Mouse (Mus musculus) retina, embryonic 14.5 days (tissue): ENCODE results near the gene Pten.
A peak's percentile ranks its signal among the peaks of the same experiment; 100 is the strongest.
"Not testable (repeated sequence)": the region's sequence is repeated elsewhere in the genome, so short reads cannot be mapped to it uniquely, and the experiment has no call there.

Experiments used
- DNase-seq: peaks from one replicate; pipeline ENCODE4 v3.0.0-alpha.2; 2015; ENCODE audit warnings: low spot score

Pten gene

DNA sequence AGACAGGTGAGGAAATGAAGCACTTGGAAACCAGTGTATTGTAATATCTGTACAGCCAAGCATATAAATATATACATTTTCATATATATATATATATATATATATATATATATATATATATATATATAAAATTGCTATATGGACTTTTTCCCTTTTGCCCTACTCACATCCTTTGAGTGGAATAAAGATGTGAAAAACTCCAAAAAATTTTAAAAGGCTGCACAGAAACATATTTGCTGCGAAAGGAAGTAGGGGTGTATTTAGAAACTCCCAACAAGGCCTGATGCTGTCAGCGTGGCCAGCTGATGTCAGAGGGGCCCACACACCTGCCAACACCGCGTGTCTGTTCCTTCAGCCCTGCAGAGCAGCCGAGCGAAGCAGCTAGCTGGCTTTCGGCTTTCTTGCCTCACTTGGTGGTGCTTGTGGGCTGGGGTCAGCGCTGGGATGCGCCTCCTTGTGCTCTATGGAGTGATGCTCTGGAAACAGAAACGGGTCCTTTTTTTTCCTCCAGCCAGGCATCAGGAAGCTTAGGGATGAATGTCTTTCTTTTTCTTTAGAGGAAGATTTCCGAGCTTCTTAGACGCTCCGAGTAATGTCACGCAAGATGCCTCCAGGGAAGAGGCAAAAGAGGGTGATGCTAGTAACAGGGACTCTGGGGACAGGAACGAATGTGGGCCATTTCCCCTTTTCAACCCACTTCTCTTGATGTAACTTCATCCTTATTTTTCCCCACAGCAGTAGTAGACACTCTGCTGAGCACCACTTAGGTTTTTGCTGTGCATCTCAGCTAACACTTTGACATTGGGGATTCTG is 2.9 kb upstream of the Pten start:
- no peak for DNase-seq

GRCm38 (mm10) chr19:32755104-32755791 is 2.0 kb upstream of the Pten start:
- DNase-seq: peak; percentile 54

DNA sequence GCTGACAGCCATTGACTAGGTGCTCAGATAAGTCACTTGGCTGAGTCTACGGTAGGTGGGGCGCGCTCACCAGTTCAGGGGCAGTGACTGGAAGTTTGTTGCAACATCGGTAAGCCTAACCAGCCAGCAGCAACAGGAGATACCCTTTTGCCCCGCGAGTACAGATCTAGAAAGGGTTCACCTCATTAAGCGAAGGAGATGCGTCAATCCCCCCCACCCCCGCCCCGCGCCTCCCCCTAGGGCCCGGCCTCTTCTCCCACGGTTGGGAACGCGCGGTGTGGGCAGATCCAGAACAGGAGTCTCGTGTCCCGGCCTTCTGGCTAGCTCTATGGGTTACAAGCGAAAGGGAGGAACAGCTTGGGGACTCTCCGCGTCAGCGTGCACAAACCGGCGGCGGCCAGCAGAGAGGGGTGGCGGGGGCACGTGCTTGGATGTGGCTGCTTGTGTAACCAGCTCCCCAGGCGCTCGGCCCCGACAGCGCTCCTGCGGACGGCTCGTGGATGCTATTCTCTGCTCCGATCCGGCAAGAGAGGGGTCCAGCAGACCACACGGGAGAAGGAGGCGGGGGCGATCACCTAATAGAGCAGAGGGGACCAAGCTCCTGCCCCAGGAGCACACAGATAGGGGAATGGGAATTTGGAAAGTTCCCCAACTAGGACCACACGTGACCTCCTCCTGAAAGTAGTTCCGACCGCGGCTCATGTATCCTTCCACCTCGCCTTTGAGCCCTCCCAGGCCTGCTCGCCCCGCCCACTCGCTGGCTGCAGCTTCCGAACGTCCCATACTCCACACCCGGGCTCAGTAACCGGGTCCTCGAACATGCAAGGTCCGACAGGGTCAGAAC is 1.3 kb upstream of the Pten start:
- peak; percentile 97 for DNase-seq

- DNase-seq: no peak
Observed at GRCm38 (mm10) chr19:32756636-32756899, 729 bp upstream of the Pten start.

DNA sequence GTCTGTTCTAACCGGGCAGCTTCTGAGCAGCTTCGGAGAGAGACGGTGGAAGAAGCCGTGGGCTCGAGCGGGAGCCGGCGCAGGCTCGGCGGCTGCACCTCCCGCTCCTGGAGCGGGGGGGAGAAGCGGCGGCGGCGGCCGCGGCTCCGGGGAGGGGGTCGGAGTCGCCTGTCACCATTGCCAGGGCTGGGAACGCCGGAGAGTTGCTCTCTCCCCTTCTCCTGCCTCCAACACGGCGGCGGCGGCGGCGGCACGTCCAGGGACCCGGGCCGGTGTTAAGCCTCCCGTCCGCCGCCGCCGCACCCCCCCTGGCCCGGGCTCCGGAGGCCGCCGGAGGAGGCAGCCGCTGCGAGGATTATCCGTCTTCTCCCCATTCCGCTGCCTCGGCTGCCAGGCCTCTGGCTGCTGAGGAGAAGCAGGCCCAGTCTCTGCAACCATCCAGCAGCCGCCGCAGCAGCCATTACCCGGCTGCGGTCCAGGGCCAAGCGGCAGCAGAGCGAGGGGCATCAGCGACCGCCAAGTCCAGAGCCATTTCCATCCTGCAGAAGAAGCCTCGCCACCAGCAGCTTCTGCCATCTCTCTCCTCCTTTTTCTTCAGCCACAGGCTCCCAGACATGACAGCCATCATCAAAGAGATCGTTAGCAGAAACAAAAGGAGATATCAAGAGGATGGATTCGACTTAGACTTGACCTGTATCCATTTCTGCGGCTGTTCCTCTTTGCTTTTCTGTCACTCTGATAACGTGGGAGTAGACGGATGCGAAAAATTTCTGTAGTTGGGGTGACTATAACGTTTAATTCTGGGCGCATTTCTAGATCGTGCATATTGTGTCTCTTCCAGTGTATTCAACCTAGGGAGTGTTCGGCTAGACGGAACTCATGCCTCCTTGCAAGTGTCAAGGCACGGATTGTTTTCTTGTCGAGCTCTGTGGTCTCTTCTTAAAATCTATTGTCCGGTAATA is 815 bp downstream of the Pten start:
- peak; percentile 59 for DNase-seq

DNA sequence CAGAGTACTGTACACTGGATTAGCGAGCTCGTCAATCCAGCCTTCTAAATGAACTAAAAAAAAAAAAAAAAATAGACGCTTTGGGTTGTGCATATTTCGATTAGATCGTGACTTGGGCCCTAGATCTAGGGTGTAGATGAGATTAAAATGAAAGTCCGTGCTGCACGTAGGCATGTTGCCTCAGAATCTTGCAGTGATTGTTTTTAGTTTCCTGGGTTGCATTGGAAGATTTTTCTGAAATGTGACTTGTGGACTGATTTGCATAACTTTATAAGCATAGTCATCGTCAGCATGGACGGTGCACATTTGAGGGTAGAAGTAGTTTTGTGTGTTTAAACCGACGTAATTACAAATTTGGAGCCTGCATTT is 1.5 kb downstream of the Pten start:
- no peak for DNase-seq

DNA sequence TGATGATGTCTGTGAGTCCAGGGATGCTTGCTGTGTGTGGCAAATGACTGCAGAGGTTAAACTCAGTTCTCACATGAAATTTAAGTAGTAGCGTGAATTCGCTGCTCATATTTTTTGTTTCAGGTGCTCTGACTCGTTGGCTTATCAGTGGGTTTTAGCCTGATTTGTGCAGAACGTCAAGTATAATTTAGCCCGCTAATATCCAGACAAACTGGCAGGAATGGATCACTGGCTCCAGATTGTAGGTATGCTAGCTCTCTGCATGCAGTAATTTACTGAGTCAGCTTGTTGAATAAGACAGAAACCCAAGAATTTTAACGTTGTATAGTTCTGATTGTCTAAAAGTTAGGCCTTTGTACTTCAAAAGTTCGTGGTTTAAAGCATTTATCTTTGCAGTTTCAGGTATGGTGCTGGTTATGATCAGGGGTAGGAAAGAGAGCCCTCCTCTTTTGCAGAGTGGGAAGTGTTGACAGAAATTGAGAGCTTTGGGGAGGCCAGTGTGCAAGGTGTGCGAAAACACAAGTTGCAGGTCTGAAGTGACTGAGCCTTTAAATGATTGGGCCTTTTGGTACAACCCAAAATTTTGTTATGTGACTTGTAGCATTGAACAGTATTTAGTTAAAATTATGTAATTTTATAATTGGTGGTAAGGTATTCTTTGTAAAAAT is 2.2 kb downstream of the Pten start:
- no peak for DNase-seq

DNA sequence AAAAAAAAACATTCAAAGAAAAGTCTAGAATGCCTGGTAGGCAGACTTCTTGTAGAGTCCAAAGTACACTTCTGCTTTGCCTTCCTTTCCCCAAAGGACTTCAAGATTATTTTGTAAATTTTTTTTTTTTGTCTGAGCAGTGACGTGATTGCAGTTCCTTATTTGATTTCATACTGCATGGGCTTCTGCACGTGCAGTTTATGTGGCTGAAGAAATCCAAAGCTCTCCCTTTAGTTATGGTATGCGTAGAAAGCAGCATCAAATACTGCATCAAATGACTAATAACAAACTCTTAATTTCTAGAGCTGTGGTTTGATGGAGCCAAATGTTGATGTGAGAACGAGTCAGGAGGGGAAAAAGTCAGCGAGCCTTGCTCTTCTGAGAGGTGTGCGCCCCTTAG is 3.2 kb downstream of the Pten start:
- no peak for DNase-seq

DNA sequence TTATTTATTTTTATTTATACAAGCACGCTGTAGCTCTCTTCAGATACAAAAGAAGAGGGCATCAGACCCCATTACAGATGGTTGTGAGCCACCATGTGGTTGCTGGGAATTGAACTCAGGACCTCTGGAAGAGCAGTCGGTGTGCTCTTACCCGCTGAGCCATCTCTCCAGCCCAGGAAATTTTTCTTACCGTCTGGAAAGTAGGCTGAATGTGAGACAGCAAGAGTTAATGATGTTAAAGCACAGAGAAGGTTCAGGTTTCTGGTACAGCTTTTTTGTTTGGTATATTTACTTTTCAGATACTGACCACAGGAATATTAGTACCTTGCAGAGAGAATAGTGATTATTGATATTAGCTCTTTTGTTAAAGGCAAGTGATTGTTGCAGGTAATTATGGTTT is 3.9 kb downstream of the Pten start:
- DNase-seq: no peak

GRCm38 (mm10) chr19:32762493-32762892 is 5.2 kb downstream of the Pten start:
- no peak for DNase-seq

GRCm38 (mm10) chr19:32778411-32778810 is 21.1 kb downstream of the Pten start:
- DNase-seq: no peak

DNA sequence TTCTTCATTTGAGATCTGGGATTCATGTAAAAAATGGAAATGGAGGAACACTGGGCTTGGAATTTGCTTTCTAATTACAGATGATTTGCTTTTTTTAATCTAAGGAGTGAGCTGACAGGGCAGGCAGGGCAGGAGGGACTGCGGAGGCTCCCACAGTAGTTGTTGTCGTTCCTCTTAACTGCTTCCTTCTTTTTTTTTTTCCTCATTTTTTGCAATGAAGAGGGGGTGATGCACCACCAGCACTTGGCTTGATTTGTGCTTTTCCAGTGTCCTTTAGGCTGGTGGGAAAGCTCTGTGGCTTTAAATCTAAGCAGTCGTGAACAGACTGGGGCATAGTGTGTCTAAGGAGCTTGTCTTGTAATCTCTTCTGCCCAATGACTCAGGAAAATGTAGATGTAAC is 21.8 kb downstream of the Pten start:
- no peak for DNase-seq

- no peak for DNase-seq
Observed at GRCm38 (mm10) chr19:32781305-32782071, 24.2 kb downstream of the Pten start.

- not testable (repeated sequence) for DNase-seq
Observed at GRCm38 (mm10) chr19:32787388-32787787, 30.1 kb downstream of the Pten start.

DNA sequence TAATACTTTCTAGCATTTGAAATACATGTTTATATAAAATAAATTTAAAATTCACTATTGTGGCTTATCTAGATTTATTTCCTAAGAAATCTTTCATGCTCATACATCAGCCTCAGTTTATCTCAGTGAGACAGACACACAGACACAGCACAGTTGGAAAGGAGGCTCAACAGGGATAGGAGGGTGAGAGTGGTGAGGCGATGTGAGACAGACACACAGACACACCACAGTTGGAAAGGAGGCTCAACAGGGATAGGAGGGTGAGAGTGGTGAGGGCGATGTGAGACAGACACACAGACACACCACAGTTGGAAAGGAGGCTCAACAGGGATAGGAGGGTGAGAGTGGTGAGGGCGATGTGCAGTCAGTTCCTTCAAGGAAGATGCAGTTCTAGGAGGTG is 30.7 kb downstream of the Pten start:
- not testable (repeated sequence) for DNase-seq

DNA sequence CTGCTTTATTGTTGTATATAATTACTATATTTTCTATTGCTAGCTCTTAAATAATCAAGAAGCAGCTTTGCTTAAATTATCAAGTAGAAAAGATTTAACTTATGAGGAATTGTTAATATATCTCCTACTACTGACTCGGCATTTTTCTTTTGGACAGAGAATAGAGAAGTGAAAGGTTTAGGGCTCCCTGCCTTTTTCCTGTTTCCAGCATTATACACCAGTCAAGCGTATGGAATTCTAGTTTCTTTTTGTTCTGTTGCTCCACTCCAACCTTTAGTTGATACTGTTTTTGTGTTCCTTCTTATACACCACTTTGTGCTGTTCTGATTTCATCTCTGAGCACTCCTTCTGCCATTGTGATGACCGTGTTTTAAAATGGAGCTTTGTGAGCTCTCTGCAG is 32.2 kb downstream of the Pten start:
- DNase-seq: no peak

- peak; percentile 49 for DNase-seq
Observed at GRCm38 (mm10) chr19:32792610-32793009, 35.3 kb downstream of the Pten start.

DNA sequence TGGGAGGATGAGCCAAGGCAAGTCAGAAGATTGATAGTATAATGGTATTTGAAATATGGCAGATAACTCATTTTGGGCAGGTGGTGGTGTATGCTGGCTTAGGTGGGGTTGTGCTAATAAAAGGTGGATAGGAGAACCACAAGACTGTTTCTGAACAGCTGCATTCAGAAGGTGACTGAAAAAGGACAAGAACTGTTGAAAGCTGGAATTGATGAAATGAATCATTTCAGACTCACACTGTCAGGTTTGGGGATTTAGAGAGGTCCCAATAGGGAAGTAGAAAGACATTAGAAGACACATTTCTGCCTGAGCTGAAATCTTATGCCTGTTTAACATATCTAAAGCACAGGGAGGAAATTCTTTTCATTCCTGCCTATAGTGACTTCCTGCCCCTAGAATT is 36.6 kb downstream of the Pten start:
- DNase-seq: no peak

DNA sequence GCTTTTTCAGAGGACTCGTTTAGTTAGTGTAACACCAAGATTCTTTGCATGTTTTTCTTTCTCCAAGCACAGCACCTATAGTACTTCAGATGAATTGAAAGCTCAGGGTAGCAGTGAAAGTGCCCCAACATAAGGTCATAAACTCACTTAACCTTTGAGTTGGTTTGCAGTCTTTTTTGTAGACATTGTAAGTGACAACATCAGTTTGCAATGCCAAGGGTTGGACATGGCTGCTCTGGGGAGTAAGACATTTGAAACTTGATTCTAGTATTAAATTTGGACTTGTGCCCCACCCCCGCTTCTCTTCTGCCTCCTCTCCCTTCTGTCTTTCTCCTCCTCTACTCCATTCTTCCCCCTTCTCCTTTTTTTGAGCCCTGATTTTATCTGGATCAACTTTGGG is 43.3 kb downstream of the Pten start:
- DNase-seq: no peak

- no peak for DNase-seq
Observed at GRCm38 (mm10) chr19:32804703-32805102, 47.4 kb downstream of the Pten start.

DNA sequence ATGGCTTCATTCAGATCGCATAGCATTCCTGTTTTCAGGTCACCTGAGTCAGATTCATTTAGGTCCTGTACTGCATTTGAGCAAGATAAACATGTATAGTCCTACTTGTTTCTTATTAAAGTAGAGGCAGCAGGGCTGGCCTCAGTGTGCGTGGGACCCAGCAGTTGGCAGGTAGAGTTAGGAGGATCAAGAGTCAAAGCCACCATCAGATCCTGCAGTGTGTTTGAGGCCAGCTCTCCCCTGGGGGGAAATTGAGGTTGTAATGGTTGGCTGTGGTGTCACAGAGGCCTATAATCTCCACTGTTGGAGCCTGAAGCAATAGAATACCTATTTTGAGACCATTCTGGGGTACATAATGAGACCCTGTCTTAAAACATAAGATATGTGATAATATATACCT is 50.3 kb downstream of the Pten start:
- no peak for DNase-seq
